Mouse (Mus musculus) layer of hippocampus, postnatal 25 days (tissue): ENCODE data around the gene Tspyl3. TPM values are rescaled to one million over a fixed set of nuclear protein-coding genes. Genes with fewer than 3 reads are reported as not detected.

Source experiments
- DNase-seq, 2 experiments: peaks; one replicate each; pipeline ENCODE4 v3.0.0; 2022; ENCODE audit warnings: mixed read lengths in 2 of 2, low spot score in 1 of 2; ENCODE audit errors: extremely low spot score in 1 of 2
- total RNA-seq, 2 experiments: library from RNA; stranded (reverse); gene quantifications; 2 replicates each; pipeline ENCODE4 v1.2.3; 2021

Gene Tspyl3
- total RNA-seq, 2 experiments from 2014 or later, result 22.0 to 26.2 TPM

DNA sequence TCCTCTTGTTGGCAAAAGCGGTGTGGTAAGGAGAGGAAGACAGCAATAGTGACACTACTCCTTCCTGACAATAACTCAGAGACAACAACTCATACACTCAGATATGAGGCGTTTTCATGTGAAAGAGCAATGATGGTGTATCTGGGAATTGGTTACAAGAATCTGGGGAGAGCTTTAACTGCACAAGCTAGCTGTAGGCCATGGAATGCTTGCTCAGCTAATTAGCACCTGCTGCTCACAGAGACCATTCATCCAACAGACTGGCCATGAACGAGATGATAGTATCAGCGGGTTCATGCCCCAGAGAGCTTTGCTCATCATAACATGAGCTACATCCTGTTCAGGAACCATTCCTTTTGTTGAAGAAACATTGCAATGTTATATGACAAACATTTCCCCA, 12.0 kb upstream of the Tspyl3 start:
- DNase-seq, result no peak

DNA sequence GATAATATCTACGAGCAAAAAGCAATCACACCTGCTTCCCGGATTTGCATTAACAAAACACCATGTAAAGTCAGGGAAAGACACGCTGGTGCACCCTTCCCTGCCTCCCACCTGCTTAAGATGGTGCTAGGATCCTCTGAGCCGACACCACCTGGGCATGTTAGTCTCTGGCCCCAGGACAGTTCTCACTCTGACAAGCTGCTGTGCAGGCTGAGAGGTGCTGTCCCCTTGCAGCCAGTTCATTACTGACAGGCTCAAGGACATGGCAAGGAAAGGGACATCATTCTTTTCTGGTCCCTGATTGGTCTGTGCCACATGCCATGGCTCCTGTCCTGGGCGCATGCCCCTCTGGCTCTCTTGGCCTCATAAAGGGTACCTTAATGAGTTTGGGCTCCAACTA, 3.3 kb upstream of the Tspyl3 start:
- no peak for DNase-seq

DNA sequence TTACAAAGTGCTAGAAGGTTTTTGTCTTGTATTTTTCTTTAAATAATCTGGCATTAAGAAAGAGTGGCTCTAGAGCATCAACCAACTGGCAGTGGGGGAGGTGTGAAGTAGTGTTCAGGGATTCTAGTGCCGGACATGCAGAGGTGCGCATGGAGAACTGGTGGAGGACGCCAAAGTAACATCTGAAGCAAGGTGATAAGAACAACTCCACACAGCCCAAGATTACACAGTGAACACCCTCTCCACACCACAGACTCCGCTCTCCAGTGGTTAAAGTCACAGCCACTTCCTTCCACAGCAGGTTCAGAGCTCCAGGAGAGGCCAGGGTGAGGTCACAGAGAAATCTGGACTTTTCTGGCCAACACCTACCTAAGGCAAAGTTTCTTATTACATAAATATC, 2.7 kb upstream of the Tspyl3 start:
- DNase-seq, result no peak

- no peak for DNase-seq
Measured at GRCm38 (mm10) chr2:153225595-153225953, 333 bp upstream of the Tspyl3 start.

DNA sequence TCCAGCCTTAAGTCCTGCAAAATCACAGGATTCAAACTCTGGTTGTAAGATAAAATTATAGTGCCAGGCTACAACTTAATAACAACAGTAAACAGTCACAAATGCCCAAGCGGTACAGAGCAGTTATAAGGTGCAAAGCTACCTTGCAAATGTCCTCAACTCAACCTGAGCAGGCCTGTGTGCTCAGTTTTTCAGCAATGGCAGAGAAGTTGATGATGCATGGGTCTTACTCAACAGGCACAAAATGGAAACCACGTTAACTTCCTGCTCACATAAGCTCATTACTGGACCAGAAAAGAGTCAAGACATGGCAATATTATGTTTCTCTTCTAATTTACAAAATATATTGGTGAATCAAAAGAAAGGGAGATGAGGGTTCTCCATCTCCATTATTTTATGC, 2.7 kb downstream of the Tspyl3 start:
- DNase-seq, result no peak

GRCm38 (mm10) chr2:153222130-153222529, 3.1 kb downstream of the Tspyl3 start:
- no peak for DNase-seq

DNA sequence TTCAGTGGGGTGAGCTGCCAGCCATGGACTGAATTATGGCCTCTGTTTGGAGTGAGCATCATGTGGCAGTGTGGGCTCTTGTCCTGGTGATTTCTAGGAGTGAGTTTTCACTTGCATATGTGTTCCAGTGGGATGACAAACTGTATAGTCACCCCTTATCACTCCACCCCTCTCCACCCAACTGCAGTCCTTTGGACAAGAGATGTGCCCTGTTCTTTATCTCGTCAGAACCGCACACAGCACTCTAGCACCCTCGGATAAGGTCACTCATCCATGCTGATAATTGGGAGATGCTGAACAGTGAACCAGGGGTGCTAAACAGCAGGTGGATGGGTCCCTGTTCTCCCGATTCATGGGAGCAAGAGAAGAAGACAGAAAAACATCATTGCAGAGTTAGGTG, 3.6 kb downstream of the Tspyl3 start:
- DNase-seq, result no peak

DNA sequence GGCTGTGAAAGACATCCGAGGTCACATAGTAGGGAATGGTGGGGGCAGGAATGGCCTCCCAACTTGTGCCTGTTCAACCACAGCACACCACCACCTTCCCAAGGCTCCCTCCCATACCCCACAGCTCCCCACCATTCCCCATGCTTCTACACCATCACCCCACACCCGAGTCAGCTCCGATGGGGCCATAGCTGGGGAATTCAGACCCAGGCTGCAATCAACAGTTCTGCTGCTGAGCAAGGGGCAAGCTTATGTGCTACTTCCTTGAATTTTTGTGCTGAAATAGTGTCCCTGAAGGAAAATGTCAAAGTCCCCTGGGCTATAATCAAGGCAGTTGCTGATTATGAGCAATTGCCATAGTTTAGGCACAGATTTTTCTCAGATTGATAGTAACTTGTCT, 6.7 kb downstream of the Tspyl3 start:
- DNase-seq, result no peak

GRCm38 (mm10) chr2:153217826-153218340, 7.4 kb downstream of the Tspyl3 start:
- no peak for DNase-seq

DNA sequence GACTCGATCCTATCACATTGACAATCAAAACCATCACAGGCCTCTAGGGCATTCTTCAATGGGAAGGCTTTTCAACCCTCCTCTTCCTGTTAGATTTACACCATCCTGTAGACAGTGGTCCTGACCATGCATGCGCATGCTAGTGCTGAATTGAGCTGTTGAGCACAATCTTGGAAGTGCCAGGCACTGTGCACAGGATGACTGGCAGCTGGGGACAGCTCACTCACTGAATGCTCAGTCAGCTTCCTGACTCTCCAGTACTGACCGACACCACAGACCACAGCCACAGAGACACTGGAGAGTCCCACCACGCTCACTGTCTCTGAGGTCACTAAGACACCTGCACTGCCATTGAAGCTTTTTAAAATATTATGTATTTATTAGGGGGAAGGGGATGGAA, 9.8 kb downstream of the Tspyl3 start:
- no peak for DNase-seq

DNA sequence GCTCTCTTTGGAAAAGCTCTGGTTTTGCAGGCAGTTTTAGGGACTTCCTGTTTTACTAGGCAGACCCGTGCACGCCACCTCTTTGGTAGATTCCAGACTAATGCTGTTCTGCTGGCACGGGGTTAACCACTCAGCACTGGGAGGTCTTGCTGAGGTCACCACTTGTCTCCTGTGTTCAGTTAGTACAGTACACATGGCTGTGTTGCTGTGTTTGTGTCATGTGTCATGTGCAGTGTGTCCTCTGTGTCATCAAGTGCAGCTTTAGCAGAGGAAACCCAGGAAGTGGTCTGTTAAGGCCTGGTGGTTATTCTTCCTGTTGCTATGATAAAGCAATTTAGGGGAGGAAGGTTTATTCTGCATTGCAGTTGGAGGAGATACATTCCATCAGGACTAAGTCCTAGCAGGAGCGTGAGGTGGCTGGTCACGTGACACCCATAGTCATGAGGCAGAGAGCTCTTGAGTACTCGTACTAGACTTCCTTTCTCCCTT, 10.4 kb downstream of the Tspyl3 start:
- no peak for DNase-seq

DNA sequence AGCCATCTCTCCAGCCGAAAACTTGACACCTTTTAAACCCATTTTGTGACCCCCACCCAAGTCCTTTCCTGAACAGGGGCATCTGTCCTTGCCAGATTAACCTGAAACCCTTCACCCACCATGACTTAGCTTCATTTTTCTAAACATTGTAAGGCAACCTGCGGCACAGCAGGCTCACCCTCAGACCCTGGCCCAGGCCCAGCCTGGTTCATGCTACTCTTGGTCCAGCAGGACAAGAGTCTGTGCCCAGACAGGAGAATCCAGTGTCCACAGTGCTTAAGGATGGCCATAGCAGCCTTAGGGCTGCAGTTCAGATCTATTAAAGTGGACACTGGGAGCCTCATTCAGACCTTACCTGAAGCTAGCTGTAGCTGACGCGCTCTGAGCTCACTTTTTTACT, 11.9 kb downstream of the Tspyl3 start:
- DNase-seq, result no peak

- no peak for DNase-seq
Measured at GRCm38 (mm10) chr2:153211451-153211850, 13.8 kb downstream of the Tspyl3 start.

DNA sequence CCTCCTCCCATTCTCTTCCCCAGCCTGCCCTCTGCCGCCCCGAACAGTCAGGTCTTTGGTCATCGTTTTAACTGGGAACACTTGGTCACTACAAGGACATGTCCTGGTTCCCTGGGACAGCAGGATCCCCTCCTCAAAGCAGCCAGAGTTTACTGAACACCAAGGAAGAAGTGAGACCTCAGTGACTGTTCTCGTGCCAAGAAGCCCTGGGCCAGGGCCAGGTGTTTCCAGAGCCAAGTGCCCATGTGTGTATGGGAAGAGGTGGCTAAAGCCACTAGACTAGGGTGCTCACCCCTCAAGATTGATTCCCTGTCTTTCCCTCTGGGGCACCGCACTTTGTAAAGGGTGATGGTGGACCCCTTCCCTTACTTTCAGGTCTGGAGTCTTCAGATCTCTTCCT, 16.0 kb downstream of the Tspyl3 start:
- no peak for DNase-seq

- DNase-seq, result no peak
Measured at GRCm38 (mm10) chr2:153208149-153208548, 17.1 kb downstream of the Tspyl3 start.

DNA sequence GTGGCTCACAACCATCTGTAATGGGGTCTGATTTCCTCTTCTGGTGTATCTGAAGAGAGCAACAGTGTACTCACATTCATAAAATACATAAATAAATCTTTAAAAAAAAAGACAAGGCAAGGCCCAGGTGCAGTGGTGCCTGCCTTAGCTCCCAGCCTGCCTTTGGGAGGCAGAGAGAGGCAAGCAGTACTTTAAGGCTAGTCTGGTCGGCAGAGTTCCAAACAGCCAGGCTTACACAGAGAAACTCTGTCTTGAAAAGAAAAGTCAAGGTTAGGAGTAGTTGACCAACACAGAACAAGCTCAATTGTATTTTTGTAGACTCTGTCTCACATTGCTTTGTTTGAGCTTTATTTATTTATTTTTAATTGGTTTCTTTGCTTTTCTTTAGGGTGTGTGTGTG, 22.5 kb downstream of the Tspyl3 start:
- DNase-seq, result no peak

- DNase-seq, result no peak
Measured at GRCm38 (mm10) chr2:153199114-153199513, 26.1 kb downstream of the Tspyl3 start.

DNA sequence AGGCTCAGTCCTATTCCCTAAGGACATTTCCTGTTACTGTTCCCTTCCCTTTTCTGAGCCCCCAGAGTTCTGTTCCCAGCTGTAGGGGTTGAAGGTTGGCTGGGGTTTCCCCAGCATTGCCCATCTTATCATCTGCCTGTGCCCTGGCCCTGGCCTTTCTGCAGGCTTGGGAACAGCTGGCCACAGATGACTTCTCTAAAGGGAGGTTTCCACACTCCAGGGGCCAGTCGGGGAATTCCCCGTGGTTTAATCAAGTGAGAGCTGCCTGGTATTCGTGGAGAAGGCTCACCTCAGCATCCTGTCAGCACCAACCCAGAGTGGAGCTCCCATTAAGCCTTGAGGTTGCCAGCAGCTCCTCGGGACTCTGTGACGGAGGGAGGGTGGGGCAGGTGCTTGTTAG, 26.8 kb downstream of the Tspyl3 start:
- DNase-seq, result no peak

DNA sequence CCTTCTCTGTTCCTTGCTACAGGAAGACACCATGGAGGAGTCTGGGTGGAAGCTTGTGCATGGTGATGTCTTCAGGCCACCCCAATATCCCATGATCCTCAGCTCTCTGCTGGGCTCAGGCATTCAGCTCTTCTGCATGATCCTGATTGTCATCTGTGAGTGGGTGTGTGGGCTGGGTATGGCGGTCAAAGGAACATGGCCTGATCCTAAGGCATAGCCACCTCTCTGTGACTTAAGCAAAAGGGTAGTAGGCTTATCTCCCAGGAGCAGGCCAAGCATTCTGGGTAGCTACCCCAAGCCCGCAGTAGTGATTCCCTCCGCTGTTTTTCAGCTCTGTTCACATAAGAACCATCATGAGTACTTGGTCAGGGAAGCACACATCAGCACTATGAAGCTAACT, 31.0 kb downstream of the Tspyl3 start:
- DNase-seq, result no peak

GRCm38 (mm10) chr2:153191242-153191641, 34.0 kb downstream of the Tspyl3 start:
- DNase-seq, result no peak

DNA sequence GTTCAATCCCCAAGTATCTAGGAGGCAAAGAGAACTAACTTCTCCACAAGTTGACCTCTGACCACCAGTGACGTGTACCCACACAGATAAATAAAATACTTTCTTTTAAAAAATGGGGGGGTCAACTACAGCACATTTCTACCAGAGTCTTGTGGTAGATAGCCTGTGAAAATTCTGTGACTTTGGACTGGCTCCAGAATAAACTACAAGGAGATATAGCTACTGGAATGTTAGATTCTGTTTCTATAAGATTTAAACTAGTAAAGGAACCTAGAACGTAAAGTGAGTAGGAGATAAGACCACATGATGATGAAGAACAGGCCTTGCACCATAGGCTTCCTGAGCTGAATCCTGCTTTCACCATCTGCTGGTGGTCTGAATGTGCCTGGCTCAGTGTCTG, 37.4 kb downstream of the Tspyl3 start:
- DNase-seq, result no peak

DNA sequence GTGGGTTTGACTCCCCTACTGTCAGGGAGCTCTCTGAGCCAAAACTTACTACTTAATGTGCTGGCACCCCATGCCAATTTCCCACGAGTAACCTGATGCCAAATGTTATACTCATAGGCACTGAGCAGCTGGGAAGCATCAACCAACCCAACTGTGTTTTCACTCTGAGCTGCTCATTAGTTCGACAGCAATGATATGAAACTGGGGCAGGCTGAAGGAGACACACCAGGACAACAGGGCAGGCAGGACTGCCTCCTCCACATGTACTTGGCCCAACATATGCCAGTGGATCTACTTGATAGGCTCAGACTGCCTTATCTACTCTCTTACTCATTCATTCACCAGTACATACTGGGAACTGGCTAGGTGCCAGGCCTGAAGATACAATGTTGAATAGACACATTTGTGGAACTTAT, 39.1 kb downstream of the Tspyl3 start:
- peak; percentile 40 to 65 for DNase-seq

GRCm38 (mm10) chr2:153179961-153180360, 45.3 kb downstream of the Tspyl3 start:
- no peak for DNase-seq
